Mouse (Mus musculus): ENCODE data around the gene Tecta. TPM values are rescaled to one million over a fixed set of nuclear protein-coding genes. Genes with fewer than 3 reads are reported as not detected.

Gene Tecta
- polyA plus RNA-seq (2014; fragmentation: Illumina TruSeq; extraction: RNeasy Lipid Tissue Mini Kit (QIAGEN cat#74804); ENCODE audit: low replicate concordance), result not detected

GRCm38 (mm10) chr9:42399829-42400228 is at the start of gene Tecta:
Tecta (minus strand) TSS chr9:42399929.

Other genes starting within 250 kb of the Tecta start
- gene Sc5d, start 135.7 kb downstream of the Tecta start, polyA plus RNA-seq (2014; fragmentation: Illumina TruSeq; extraction: RNeasy Lipid Tissue Mini Kit (QIAGEN cat#74804); ENCODE audit: low replicate concordance), result 210 TPM
- 27.2 TPM for gene Tbcel, start 107.9 kb upstream of the Tecta start, polyA plus RNA-seq (2014; fragmentation: Illumina TruSeq; extraction: RNeasy Lipid Tissue Mini Kit (QIAGEN cat#74804); ENCODE audit: low replicate concordance)